Mouse (Mus musculus) olfactory bulb, adult 2 months (tissue): ENCODE data around the gene Tldc2.

Experiments
- CTCF ChIP-seq: fragments of 200-500 bp; IDR thresholded peaks from 2 replicates; pipeline ENCODE4 v1.5.1; 2012; ENCODE audit warnings: low read depth, mild to moderate bottlenecking, low read length, moderate library complexity; ENCODE audit not compliant: insufficient read depth
- POLR2A ChIP-seq: fragments of 200-500 bp; IDR thresholded peaks from 2 replicates; pipeline ENCODE4 v1.6.1; 2012; ENCODE audit warnings: mild to moderate bottlenecking, low read depth, low read length, moderate library complexity; ENCODE audit not compliant: insufficient read depth

- TF ChIP-seq CTCF = no peak
- no peak for TF ChIP-seq POLR2A
These were observed 47.6 kb downstream of the Tldc2 start for GRCm38 (mm10) chr2:157134479-157134931.
